Mouse (Mus musculus) layer of hippocampus, adult 2 months (tissue): Measurements from ENCODE around the gene R3hdm4. TPM values are rescaled to one million over a fixed set of nuclear protein-coding genes. Genes with fewer than 3 reads are reported as not detected.

ENCODE experiments used
- DNase-seq, 2 experiments: peaks; one replicate each; pipeline ENCODE4 v3.0.0; 2022; ENCODE audit warnings: low spot score in 2 of 2
- H3K27ac ChIP-seq: fragments of 200-600 bp; 2 replicates; pipeline ENCODE4 v1.8.1; 2022
- H3K4me3 ChIP-seq: fragments of 200-600 bp; 2 replicates; pipeline ENCODE4 v1.8.1; 2022; ENCODE audit warnings: mild to moderate bottlenecking
- CTCF ChIP-seq: fragments of 200-600 bp; conservative IDR thresholded peaks from 2 replicates; pipeline ENCODE4 v1.8.1; 2022; ENCODE audit warnings: antibody characterized with exemption, mild to moderate bottlenecking, moderate library complexity
- total RNA-seq, 2 experiments: library from RNA; stranded (reverse); gene quantifications; 2 replicates each; pipeline ENCODE4 v1.2.3; 2021

R3hdm4 gene
- total RNA-seq, 2 experiments from 2014 or later: 365 to 385 TPM

DNA sequence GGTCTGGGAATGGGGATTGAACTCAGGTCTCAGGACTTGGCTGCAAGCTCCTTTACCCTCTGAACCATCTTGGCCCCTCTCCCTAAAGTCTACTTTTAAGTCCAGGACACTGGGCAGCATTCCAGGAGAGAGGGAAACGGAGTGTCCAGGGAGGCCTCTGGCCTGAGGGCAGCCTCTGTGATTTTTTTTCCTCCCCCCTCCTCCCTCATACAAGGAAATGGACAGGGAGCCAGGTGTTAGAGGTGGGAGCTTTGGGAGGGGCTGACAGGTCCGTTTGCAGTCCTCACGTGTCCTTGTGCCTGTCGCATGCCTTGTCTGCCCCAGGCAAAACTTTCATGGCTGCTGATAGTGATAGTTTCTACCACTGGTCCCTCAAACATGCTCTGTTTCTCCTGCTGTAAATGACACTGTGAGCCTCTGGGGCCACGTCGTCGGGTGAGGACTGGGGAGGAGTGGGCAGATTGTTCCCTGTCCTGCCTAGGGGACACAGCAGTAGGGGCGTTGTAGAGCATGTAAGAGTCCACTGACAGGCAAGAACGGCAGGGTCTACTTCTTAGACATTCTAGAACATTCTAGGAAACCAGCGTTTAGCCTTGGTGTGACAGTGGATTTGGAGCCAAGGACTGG is 15.4 kb upstream of the R3hdm4 start:
- DNase-seq: no peak
- Histone ChIP-seq H3K4me3 (no peak overlapping the region), H3K27ac (no peak overlapping the region)
- TF ChIP-seq CTCF: no peak

DNA sequence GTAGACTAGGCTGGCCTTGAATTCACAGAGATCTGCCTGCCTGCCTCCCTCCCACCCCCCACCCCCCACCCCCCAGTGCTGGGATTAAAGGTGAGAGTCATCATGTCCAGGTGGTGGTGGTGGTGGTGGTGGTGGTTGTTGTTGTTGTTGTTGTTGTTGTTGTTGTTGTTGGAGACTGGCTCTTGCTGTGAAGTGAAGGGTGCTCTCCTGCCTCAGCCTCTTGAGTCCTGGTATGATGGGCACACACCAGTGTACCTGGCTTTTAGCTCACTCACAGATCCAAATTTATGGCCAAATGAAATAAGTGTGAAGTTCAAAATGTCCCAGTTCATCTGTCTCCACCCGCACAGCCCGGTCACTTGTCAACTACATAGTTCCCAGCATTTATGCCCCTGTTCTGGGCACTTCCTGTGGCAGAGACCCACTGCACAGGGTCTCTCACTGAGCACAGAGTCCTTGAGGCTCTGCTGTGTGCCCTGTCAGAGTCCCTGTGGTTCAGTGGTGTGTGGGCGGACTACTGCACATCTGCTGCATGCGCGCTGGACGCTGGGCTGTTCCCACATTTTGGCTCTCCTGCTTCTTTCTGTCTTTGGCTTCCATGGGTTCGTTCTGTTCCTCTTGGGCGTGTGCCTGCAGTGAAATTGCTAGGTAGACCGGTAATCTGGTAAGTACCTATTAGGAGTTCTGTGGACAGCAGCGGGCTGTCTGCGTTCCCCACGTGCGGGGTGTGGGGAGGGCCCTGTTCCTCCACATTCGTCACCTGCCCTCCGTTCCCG is 14.0 kb upstream of the R3hdm4 start:
- no peak for DNase-seq
- no peak for TF ChIP-seq CTCF
- no peak overlapping the region for H3K27ac ChIP-seq
- no peak overlapping the region for H3K4me3 ChIP-seq

GRCm38 (mm10) chr10:79934272-79934721 is 13.3 kb upstream of the R3hdm4 start:
- TF ChIP-seq CTCF: no peak
- DNase-seq: peak; percentile 64 to 67
- H3K27ac ChIP-seq: peak overlapping the region; percentile 72; the same call in 1 of the 2 replicates
- H3K4me3 ChIP-seq: no peak overlapping the region

- DNase-seq: no peak
- Histone ChIP-seq H3K4me3 (no peak overlapping the region), H3K27ac (peak overlapping the region; percentile 72; the same call in 1 of the 2 replicates)
- no peak for TF ChIP-seq CTCF
These were observed 12.9 kb upstream of the R3hdm4 start for GRCm38 (mm10) chr10:79933861-79934260.

DNA sequence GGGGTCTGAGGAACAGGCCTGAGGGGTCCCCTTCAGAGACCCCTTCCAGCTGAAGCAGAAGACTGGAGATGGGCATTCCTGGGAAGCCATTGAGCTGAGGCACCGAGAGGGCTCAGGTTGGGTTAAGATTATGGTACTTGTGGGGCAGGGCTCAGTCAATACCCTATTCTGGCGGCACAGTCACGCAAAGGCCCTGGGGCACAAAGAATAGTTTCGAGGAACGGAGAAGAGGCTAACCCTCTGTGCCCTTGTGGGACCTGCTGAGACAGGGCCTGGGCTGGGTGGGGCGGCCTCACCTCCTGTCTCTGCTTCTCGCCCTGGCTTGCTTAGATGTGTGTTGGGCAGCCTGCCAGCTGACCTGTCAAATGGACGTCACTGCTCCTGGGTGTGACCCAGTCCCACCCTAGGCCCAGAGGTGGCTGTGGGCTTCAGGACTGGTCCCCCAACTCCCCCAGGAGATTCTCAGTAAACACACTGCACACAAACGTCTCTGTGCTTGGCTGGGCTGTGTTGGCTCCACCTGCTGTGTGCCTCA is 12.2 kb upstream of the R3hdm4 start:
- H3K27ac ChIP-seq: peak overlapping the region; percentile 72; the same call in 1 of the 2 replicates
- H3K4me3 ChIP-seq: no peak overlapping the region
- no peak for TF ChIP-seq CTCF
- no peak for DNase-seq

DNA sequence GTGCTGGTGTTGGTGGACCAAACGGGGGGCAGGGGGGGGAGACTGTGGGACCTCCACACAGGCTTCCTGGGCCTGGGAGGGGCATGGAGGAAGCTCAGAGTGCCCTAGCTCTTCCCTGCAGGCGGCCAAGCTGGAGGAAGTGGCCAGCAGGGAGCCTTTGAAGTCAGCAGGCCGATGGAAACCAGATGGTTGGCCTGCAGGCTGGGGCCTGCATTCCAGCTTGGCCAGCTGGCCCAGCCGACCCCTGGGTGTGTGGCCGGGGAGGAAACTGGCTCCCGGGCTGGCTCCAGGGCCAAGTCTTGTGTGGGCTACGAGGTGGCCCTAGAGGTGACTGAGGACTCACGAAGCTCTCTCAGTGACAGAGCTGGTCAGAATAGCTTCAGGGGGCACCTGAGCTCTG is 11.7 kb upstream of the R3hdm4 start:
- no peak overlapping the region for H3K4me3 ChIP-seq

GRCm38 (mm10) chr10:79931797-79932196 is 10.8 kb upstream of the R3hdm4 start:
- TF ChIP-seq CTCF: no peak
- Histone ChIP-seq H3K27ac (no peak overlapping the region), H3K4me3 (no peak overlapping the region)
- no peak for DNase-seq

More for the DNA sequence above, 11.7 kb upstream of the R3hdm4 start:
- peak; percentile 38 for TF ChIP-seq CTCF
- peak overlapping the region; percentile 72; the same call in 1 of the 2 replicates for H3K27ac ChIP-seq
- DNase-seq: peak in 1 of 2 experiments; percentile 47

DNA sequence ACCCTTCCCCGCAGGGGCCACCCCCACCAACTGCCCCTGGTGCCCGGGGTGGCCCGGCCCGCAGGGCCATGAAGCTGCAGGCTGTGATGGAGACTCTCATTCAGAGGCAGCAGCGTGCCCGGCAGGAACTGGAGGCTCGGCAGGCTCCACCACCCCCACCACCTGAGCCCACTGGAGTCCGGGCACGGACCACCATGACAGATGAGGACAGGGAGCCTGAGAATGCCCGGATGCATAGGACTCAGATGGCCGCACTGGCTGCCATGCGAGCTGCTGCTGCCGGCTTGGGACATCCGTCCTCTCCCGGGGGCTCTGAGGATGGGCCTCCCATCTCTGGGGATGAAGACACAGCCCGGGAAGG is 9.8 kb upstream of the R3hdm4 start:
- Histone ChIP-seq H3K4me3 (no peak overlapping the region), H3K27ac (no peak overlapping the region)
- no peak for DNase-seq
- TF ChIP-seq CTCF: no peak

DNA sequence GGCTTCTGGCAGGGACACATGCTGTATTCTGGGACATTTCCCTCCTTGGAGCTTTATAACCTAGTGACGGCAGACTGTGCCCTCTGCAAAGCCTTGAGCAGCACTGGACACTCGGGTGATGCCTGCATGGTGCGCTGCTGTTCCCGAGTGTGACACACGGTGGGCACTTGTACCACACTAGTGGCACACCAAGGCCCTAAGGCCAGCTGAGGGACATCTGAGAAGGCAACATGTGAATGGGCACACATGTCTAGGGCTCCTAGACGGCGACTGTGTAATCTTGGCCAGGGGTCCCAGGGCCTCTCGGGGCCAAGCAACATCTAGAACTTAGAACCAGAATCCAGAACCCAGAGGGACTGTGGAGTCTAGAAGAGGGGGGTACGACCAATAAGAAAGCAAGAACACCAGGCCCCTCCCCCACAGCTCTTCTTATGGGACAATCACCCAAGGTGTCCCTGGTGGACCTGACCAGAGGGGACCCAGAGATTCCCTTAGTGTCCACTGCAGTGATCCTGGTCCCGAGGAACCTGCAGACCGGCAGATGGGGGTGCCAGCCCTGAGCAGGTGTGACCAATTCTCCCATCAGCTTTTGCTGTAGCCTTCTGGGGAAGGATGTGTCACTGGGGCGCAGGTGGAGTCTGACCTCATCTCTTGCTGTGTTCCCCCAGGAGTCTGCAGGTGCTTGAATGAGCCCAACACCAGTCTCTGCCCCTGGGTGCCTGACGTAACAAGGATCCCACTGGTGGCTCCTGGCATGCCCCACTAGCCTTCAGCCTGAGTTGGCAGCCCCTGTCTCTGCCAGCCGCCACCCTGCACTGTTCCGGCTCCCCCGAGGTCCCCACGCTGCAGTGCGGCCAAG is 9.2 kb upstream of the R3hdm4 start:
- Histone ChIP-seq H3K4me3 (no peak overlapping the region), H3K27ac (no peak overlapping the region)
- TF ChIP-seq CTCF: no peak
- DNase-seq: no peak

DNA sequence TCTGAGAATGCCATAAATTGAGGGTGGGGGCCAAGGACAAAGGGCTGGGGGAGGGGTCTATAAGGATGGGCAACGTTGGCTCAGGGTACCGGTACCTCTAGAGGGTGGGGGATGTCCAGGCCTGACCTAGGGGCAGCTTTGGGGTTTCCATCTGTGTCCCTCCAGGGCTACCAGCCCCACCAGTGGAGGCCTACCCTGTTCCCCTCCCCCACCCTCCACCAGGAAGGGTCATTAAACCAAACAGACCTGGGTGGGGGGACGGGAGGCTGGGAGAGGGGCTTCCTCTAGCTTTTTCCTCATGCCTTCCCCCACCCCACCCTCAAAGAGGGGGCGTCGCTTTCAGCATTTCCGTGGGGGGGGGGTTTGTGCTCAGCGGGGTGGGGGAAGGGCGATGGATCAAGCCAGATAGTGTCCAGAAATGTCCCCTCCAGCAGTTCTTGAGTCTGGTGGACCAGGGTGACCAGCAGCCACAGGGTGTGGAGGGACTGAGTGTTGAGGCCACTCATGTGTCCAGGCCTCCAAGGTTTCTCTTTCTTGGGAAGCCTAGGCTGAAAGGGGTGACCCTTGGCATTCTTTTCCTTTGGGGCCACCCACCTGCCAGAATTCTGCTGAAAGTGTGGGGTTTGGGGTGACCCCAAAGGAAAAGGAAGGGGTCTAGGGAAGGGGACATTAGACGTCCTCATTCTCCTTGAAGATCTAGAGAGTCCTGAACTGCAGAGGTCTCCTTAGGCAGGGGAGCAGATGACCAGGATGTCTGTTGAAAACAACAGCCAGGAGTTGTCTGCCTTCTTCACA is 8.1 kb upstream of the R3hdm4 start:
- no peak for TF ChIP-seq CTCF
- Histone ChIP-seq H3K4me3 (no peak overlapping the region), H3K27ac (no peak overlapping the region)
- DNase-seq: no peak

DNA sequence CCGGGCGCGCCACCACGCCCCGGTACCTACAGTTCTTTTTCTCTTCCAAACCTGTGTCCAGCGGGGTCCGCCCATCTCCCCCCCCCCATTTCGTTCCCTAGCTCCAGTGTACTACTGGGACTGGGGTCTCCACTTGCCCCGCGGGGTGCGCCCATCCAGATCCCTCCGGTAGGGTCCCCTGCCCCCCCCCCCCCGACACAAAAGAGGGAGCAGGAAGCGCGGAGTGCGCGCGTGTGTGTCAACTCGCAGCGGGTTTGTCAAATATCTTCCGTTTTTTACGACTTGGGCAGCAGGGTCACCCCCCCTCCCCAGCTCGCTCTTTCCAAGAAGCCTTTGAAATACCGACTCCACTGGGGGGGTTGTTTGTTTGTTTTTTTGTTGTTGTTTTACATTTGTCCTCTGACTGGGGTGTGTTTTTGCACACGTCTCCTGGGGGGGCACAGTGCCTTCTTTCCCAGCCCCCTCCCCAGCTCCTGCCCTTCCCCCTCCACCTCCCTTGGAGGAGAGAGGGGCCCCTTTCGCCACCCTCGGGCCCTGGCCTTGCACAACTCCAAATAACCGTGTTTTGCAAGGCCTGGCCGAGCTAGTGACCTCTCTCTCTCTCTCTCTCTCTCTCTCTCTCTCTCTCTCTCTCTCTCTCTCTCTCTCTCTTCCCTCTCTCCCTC is 7.2 kb upstream of the R3hdm4 start:
- Histone ChIP-seq H3K27ac (peak overlapping the region; percentile 96), H3K4me3 (peak overlapping the region; percentile 90)
- no peak for DNase-seq
- no peak for TF ChIP-seq CTCF
